Mouse (Mus musculus): ENCODE measurements around the gene Ltbp1.

Ltbp1 gene

DNA sequence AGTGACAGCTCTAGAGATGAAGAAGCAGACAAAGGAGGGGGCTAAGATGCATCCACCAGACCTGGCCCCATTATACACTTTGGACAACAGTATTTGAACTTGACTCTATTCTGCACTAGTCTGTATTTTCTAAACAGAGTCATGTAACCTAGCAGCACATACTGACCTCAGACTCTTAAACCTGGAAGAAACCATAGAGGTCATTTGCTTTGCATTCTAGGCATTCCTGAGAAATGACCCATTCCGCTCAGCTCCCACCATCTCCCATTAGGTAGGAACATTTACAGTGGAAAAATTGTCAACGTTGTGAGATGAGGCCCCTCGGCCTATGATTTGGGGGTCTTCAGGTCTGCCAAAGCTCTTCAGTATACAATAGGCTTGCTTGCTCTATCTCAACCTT, 238.8 kb downstream of the Ltbp1 start:
- DNase-seq: no peak

DNA sequence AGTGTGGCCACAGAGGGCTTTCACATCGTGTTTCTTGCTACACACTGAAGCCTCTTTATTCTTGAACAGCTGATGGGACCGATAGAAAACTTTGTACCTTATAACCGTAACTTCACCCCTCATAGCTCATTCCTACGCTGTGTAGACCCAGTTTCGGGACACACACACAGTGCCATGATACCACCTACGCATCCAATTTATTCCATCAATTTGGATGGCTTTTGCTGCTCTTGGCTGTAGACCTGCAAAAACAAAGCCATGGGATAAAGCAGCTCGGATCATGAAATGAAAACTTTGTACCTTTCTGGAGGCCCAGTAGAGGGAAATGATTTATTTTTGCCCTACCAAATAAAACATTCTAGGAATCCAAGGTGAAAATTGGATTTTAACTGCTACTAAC, 239.7 kb downstream of the Ltbp1 start:
- DNase-seq: no peak

DNA sequence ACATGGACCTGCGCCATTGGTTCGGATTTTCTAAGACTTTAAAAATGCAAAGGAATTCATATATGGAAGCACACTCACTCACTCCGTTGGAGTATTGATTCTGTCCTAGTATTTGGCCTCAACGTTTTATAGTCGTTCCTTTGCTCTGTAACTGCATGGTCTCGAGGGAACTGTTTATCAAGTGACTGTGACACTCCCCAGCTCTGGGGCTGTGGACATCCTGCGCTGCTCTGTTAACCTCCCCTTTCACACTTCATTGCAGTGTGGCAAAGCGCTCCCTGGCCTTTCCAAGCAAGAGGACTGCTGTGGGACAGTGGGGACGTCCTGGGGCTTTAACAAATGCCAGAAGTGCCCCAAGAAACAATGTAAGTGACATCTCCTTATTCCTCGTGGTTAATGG, 243.3 kb downstream of the Ltbp1 start:
- no peak for DNase-seq

DNA sequence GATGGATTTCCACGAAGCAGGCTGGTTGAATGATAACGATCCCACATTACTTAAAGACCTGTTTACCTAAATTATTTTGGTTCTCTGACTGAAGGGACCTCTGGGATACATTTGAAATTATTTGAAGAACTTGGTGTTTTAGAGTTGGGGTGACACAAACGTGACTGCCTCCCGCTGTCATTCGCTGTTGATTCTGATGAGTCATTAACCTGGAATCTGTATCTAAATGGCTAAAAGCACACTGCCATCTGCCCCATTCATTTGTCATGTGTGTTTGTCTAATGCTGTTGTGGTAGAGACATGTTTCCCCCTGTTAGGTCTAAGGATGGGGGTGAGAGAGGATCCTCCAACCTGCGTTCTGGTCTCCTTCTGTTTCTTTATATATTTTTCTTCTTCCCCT, 245.2 kb downstream of the Ltbp1 start:
- DNase-seq: no peak

DNA sequence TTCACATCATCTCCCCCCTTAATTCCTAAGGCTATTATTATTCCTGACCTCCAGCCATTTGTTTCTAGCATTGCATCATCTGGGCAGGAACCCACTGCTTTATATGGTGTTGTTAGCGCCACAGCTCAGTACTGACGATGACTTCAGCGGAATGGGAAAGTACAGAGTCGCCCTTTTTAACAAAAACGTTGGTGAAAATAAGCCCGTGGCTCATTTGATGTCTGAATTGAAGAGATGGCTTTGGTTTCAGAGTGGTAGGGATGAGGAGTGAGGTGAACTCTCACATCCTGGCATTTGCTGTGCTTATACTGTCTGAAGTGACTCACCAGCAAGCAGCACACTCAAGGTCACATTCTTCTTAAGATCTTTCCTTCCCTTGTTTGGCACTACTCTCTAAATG, 245.7 kb downstream of the Ltbp1 start:
- DNase-seq: no peak

DNA sequence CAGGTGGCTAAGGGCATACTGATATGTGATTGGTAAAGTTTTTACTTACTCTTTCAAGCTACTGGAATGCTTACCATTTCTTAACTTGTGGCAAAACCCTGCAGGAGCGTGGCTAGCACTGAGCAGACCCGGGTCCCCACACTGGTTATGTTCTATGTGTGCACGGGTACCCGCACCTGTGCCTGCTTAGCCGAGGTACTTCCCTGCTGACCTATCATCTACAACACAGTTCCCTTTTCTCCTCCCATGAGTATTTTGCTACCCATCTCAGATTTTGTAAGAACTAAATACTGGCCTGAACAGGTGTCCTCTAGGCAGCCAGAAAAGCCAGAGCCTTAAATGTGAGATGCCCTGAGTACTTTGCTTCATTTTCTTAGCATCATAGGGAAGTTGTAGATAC, 247.2 kb downstream of the Ltbp1 start:
- no peak for DNase-seq

DNA sequence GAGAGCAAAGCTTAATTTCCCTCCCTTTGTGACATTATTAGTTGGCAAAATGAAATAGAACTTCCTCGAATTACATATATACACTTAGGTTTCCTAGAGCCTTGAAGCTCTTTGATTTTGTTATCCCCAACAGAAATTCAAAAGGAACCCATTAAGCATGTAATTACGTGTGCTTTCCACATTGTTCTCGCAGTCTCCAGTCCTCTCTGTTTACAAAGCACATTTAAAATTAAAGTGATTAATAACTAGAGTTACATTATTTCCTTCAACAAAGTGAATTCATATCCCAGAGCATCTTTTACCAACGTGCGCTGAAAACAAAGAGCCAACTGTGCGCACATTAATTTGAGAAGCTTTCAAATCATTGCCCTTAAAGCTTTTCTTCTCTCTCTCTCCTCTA, 249.5 kb downstream of the Ltbp1 start:
- no peak for DNase-seq

DNA sequence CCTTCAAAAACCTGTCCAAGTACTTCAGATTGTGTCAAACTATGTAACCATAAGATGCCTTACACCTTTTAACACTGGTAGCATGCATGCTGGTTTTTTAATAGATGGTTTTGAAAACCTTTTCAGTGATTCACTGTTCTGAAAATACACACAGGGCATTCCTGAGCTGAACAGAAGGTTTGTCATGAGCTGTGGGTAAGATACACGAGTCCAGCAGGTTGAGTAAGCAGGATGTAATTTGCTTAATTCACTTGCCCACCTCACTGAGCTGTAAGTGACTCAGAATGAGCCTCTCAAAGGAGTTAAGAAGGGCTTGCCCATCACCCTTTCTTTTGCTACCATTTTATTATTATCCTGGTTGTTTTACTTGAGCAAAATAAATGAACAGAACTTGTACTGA, 250.6 kb downstream of the Ltbp1 start:
- no peak for DNase-seq

DNA sequence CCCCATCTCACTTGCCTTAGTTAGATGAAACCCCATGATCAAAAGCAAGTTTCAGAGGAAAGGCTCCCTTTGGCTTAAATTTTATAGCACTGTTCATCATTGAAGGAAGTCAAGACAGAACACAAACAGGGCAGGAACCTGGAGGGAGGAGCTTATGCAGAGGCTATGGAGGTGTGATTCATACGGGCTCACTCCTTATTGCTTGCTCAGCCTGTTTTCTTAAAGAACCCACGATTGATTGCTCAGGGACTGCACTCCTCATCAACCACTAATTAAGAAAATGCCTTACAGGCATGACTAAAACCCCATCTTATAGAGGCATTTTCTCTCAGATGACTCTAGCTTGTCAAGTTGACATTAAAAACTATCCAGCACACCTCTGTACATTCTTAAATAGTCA, 253.1 kb downstream of the Ltbp1 start:
- DNase-seq: no peak

DNA sequence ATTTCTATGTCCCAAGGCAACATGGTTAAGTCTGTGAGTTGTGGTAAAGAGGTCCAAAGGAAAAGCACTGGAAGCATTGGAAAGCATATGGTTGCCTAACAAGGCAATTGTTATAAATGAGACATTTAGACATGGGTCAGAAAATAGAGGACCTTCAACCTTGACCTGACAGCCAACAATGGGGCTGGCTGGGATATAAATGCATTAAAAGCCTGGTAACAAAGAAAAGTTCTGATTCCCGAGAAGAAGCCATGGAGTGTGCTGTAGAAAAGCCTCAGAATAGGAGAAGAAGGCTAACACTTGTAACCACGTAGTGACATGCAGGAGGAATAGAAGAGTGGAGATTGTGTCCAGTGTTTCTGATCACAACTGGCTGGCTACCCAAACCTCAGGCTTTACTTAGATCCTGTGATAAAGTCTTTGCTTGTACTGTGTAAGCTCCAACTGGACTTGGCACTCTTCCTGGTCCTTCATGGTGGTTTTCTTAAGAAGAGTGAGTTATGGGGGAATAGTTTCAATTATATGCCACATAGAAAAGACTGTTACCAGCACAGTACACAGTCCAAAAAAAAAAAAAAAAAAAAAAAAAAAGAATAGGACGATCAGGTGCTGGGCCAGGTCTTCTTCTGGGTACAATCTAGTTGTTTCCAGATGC, 258.1 kb downstream of the Ltbp1 start:
- DNase-seq: no peak

DNA sequence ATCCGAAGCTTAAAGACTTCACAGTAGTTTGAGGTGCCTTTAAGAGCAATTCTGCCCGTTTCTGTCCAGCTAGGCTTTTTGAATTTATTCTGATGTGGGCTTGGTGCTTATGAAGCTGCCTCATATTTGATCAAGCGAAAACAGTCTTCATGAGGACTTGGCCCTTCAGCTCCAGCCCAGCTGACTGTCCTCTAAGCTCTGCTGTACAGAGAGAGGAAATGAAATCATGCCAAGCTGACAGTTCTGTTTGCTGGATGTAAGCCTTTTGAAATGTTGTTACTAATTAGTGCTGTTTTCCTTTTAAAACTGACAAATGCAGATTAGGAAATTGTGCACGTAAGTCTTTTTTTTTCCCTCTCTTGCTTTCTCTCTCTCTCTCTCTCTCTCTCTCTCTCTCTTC, 263.1 kb downstream of the Ltbp1 start:
- DNase-seq: no peak

DNA sequence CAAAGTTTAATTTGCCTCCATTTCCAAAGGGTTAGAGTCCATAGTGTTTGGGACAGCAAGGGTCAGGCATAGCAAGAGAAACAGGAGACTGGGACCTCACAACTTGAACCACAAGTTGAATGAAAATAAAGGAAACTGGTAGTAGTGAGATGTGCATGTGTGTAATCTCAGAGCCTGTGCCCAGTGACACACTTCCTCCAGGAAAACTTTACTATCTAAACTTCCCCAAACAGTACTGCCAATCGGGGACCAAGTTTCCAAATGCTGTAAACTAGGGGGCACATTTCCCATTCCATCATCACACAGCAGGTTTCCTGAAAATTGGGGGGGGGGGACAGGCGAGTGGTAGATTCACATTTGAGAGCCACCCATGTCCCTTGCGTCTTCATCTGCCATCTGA, 267.1 kb downstream of the Ltbp1 start:
- no peak for DNase-seq

DNA sequence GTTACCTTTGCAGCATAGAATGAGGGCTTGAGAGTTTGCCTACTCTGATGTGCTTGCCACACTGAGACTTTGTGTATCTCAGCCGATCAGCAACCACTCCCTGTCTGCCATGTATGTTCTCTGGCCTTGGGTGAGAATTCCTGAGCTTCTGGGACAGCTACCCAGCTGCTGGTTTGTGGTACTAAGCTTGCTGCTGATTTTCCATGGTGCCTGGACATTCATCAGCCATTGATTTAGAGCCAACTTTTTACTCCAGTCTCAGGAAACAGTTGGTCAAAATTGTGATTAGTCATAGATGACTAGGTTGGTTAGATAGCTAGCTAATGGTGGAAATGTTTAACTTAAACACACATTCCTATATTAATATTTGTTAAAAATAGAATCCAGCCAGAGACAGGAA, 267.9 kb downstream of the Ltbp1 start:
- no peak for DNase-seq

DNA sequence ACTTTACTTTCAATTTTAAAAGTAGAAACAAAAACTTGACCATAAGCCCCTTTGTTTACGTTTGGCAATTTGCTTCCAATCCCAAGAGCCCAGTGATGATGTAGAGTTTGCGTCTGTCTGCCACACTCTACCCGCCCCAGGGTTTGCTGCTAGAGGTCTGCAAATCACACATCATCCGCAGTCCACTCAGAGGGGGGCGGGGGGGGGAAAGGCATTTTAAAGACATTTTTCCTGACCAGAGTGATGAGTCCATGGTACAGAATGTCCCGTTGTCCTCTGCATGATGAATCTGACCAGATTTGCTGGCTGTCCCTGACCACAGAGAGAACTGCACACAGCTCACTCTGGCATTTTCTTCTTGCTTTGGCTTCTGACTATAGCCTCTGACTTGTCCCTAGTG, 269.9 kb downstream of the Ltbp1 start:
- DNase-seq: no peak

DNA sequence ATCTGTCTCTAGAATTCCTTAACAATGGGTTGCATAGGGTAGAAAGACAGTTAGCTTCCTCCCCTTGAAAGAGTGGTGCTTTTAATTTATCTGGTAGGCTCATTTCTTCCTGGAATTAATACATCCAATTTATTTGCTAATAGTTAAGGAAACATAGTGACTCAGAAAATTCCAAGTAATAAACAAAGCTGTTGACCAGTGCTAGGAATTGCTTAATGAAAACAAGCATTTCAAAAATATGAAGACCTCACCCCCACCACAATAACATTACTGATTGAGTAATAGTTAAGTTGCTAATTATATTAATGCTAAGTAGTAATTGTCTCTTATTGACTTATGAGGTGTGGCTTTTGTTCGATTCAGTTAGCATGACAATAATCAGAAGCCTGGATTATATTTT, 272.7 kb downstream of the Ltbp1 start:
- no peak for DNase-seq

DNA sequence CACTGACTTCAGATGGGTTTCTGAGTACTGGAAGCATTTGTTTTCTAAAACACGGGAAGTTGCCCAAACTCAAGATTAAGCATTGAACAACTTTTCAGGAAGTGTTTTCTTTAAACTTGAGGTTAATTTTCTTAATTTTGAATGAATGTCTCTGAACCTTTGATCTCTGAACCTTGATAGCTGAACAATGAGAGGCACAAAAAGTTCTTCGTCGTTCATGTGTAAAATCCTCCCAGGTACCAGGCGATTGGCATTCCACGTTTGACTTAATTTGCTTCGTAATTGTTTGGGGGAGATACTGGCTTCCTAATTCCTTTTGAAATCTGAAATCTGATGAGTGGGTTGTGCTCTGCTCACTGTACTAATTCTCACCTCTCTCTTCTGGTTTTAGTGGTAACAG, 273.2 kb downstream of the Ltbp1 start:
- no peak for DNase-seq

DNA sequence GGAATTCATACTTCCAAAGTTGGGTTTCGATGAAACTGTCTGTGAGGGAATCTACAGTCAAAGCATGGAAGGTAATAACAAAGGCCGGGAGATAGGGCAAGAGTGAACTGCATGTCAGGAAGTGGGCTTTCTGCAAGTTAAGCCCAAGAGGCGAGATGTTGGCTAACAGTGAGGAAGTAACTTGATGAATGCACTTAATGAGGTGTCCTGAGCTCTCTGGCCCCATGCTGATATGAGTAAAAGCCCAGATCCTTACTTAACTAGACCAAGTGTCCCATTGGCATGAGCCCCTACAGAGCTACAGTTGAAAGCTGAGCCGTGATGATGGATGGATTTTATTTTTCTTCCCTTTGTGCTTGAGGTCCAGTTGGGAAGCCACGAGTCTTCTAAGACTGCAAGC, 276.0 kb downstream of the Ltbp1 start:
- DNase-seq: no peak

DNA sequence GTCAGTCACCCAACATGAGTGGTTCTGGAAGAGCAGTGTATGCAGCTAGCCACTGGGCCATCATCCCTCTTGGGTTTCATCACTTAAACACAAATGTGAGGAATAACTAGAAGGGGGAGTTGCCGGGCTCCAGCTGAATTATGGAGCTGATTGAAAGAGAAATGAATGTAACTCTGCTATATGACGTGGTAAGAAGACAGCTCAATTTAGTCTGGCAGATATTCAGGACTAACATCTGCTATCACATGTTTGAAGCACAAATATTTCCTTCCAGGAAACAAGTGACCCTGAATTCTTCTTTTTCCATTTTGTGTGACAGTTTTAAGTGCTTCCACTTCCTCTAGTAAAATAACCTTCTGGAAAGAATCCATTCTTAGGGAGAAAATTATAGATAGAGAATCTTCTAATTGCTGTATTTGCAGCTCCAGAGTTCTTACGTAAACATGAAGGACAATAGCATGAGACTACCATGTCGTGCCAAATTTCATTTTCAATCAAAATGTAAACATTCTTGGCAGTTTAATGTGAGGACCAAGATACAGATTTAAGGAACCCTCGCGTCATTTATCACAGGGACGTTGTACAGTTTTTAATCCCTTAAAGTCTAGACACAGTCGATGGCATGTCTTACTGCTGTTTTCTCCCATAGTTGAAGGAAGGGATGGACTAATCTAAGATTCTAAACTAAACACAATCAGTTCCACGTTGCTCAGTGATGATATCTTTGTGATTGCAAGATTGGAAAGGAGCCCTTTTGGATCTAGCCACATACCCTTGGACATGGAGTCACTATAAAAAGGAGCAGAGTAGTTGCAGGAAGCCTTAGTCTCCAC, 279.7 kb downstream of the Ltbp1 start:
- no peak for DNase-seq

DNA sequence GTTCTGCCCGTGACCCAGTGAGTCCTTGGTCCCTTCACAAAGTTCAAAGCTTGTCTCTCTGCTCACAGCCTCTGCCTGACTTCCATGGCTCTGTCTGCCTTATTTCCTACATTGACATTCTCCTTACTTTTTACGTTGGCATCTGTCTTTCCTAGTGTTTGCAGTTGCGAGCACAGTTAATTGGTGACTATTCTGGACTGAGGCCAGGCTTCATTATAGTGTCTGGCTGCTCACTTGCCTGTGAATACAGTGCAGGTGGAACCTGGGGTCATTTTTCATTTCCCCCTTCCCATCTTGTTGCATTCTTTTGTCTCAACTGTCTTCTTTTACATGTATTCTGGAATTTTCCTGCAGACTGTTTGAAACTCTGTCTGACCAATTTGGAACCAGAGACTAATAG, 287.6 kb downstream of the Ltbp1 start:
- DNase-seq: no peak

DNA sequence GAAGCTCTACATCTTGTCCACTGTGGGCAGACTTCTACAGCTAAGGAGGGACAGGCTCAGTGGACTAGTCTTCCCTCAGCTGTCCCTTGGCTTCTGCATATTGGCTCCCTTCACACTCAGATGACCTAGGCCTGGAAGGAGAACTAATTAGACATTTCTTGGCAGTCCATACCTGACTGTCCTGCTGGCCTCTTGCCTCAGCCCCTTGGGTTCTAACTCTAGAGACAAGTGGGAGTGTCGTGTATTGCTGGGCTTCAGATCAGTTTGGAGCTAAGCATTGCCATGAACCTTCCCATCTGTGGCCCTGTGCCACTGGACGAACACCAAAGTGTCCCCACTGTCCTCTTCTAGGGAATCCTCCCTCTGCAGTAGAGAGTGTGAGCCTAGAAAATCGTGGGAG, 288.4 kb downstream of the Ltbp1 start:
- no peak for DNase-seq

DNA sequence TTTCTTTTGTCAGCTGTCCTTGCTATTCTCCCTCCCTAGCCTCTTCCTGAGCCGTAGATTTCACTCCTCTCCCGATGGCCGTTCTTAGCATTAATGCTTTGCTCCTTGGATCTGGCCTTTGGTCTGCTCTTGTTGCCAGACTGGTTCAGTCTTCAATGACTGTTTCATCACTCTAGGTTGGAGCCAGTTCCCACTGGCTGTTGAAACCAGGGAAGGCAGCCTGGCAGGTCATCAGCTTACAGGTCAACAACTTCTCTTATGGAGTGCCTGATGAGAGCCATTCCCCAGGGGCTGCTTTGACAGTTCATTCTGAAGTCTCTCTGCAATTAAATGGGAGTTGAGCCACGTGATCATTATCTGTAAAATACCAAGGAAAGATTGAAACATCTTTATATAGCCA, 295.5 kb downstream of the Ltbp1 start:
- no peak for DNase-seq

DNA sequence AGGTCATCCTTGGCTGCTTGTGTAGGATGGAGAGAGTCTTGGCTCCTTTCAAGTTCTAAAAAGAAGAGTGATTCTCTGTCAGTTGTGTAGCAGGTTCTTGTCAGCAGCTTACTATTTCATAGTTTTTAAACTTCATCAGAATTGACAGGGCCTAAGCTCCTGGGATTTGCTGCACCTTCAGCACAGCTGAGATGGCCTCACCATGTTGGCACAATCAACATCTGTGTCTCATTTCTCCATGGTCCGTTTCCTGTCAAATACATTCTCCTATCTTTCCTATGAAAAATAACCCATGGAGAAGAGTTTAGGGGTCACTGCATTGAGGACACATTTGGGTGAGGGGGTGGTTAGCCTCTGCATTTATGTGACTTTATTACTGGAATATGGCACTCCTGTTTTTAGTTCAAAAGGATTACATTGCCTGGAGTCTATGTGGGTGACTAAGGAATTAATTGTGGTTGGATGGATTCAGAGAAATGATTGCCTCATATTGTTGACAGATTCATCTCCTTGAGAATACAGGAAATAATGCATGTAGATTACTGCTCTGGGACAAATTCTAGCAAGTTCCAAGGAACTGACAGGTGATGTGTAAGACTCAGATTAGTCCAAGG, 299.5 kb downstream of the Ltbp1 start:
- DNase-seq: no peak

DNA sequence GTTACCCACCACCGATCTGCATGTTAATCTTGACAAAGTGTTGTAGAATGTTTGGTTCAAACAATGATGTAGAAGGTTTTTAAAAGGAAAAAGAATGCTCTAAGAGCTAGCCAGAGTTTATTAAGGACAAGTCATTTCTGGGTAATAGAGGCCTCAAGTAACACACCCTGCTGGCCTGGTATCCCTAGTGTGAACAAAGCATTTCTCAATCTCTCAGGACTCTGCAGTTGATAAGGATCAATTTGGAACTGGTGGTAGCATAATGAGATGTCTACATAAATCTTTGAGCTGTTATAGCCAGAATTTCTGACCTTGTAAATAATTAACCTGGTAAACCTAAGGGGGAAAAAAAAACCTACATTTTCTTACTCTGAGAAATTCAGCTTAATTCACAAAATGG, 300.3 kb downstream of the Ltbp1 start:
- no peak for DNase-seq

Measured in kidney, adult 18-20 months (tissue).